Mouse (Mus musculus): Measurements from ENCODE around the gene Snx25. TPM values are rescaled to one million over a fixed set of nuclear protein-coding genes. Genes with fewer than 3 reads are reported as not detected.
"Not testable (repeated sequence)": the region's sequence is repeated elsewhere in the genome, so short reads cannot be mapped to it uniquely, and the experiment has no call there.

Gene Snx25
- total and polyA plus RNA-seq, 3 experiments, result 20.0 to 23.1 TPM; not detected in 1

GRCm38 (mm10) chr8:46122498-46122897 is 29.5 kb downstream of the Snx25 start:
- Histone ChIP-seq H3K27me3 (ENCODE audit: control insufficient read depth in 1 of 2, insufficient read depth in 2 of 2, low read length in 2 of 2) (no peaks in the 10 kb centered on the region), H3K79me2 (ENCODE audit: control insufficient read depth, insufficient read depth, low read length, poor library complexity) (no peaks in the 10 kb centered on the region), H3K27ac (ENCODE audit: control insufficient read depth, low read depth, low read length) (no peak overlapping the region), H3K4me3 (ENCODE audit: control insufficient read depth in 1 of 2, insufficient read depth in 1 of 2, low read depth in 2 of 2, low read length in 2 of 2) (no peak overlapping the region), H3K4me1 (ENCODE audit: control insufficient read depth in 1 of 2, insufficient read depth in 2 of 2, low read length in 2 of 2) (no peaks in the 10 kb centered on the region), H3K36me3 (ENCODE audit: control insufficient read depth in 1 of 2, insufficient read depth in 2 of 2, low read length in 2 of 2) (peaks cover 0 to 7% of the 10 kb centered on the region in 2 experiments; a peak in 2 of 4 replicates), H3K9ac (ENCODE audit: control insufficient read depth, low read depth, low read length, poor library complexity, severe bottlenecking) (no peak overlapping the region), H3K9me3 (replicated peaks; ENCODE audit: insufficient read depth, low read length) (no peaks in the 10 kb centered on the region)
- no peak for DNase-seq (ENCODE audit: low read depth, low spot score)
- TF ChIP-seq MAFK (IDR thresholded peaks at IDR 0.05; ENCODE audit: borderline replicate concordance, low read depth, low read length), result no peak
- no peak for TF ChIP-seq JUND (IDR thresholded peaks at IDR 0.05; ENCODE audit: low read depth, low read length)
- no peak for TF ChIP-seq EP300 (IDR thresholded peaks at IDR 0.05; ENCODE audit: low read depth in 1 of 2, low read length in 2 of 2)
- no peak for TF ChIP-seq SMC3 (IDR thresholded peaks at IDR 0.05; ENCODE audit: low read depth, low read length)

GRCm38 (mm10) chr8:46119176-46119575 is 32.8 kb downstream of the Snx25 start:
- no peak for TF ChIP-seq ZNF384 (IDR thresholded peaks at IDR 0.05; ENCODE audit: low read depth, low read length)
- TF ChIP-seq MXI1 (IDR thresholded peaks at IDR 0.05; ENCODE audit: low read depth, low read length), result no peak
- TF ChIP-seq POLR2A (IDR thresholded peaks at IDR 0.05; ENCODE audit: control insufficient read depth in 1 of 2, insufficient read depth in 1 of 2, low read depth in 1 of 2, low read length in 2 of 2, poor library complexity in 1 of 2), result no peak
- no peak for TF ChIP-seq MYB (IDR thresholded peaks at IDR 0.05; ENCODE audit: low read depth, low read length)
- no peak for TF ChIP-seq CHD2 (IDR thresholded peaks at IDR 0.05; ENCODE audit: low read length)
- TF ChIP-seq TCF12 (IDR thresholded peaks at IDR 0.05; ENCODE audit: low read depth, low read length), result no peak
- H3K9ac ChIP-seq (ENCODE audit: control insufficient read depth, low read depth, low read length, poor library complexity, severe bottlenecking), result no peak overlapping the region
- no peaks in the 10 kb centered on the region for H3K79me2 ChIP-seq (ENCODE audit: control insufficient read depth, insufficient read depth, low read length, poor library complexity)
- no peaks in the 10 kb centered on the region for H3K9me3 ChIP-seq (replicated peaks; ENCODE audit: insufficient read depth, low read length)
- no peak for DNase-seq (ENCODE audit: low read depth, low spot score)
- H3K36me3 ChIP-seq (ENCODE audit: control insufficient read depth in 1 of 2, insufficient read depth in 2 of 2, low read length in 2 of 2), result peaks cover 0 to 7% of the 10 kb centered on the region in 2 experiments; a peak in 2 of 4 replicates
- H3K27ac ChIP-seq (ENCODE audit: control insufficient read depth, low read depth, low read length), result no peak overlapping the region
- H3K4me3 ChIP-seq (ENCODE audit: control insufficient read depth in 1 of 2, insufficient read depth in 1 of 2, low read depth in 2 of 2, low read length in 2 of 2), result no peak overlapping the region
- no peaks in the 10 kb centered on the region for H3K27me3 ChIP-seq (ENCODE audit: control insufficient read depth in 1 of 2, insufficient read depth in 2 of 2, low read length in 2 of 2)
- H3K4me1 ChIP-seq (ENCODE audit: control insufficient read depth in 1 of 2, insufficient read depth in 2 of 2, low read length in 2 of 2), result no peaks in the 10 kb centered on the region

- Histone ChIP-seq H3K27me3 (ENCODE audit: control insufficient read depth in 1 of 2, insufficient read depth in 2 of 2, low read length in 2 of 2) (no peaks in the 10 kb centered on the region), H3K4me1 (ENCODE audit: control insufficient read depth in 1 of 2, insufficient read depth in 2 of 2, low read length in 2 of 2) (no peaks in the 10 kb centered on the region), H3K9ac (ENCODE audit: control insufficient read depth, low read depth, low read length, poor library complexity, severe bottlenecking) (no peak overlapping the region), H3K4me3 (ENCODE audit: control insufficient read depth in 1 of 2, insufficient read depth in 1 of 2, low read depth in 2 of 2, low read length in 2 of 2) (no peak overlapping the region), H3K27ac (ENCODE audit: control insufficient read depth, low read depth, low read length) (no peak overlapping the region), H3K79me2 (ENCODE audit: control insufficient read depth, insufficient read depth, low read length, poor library complexity) (no peaks in the 10 kb centered on the region), H3K9me3 (replicated peaks; ENCODE audit: insufficient read depth, low read length) (no peaks in the 10 kb centered on the region), H3K36me3 (ENCODE audit: control insufficient read depth in 1 of 2, insufficient read depth in 2 of 2, low read length in 2 of 2) (peaks cover 0 to 5% of the 10 kb centered on the region in 2 experiments; a peak in 2 of 4 replicates)
- TF ChIP-seq CHD1 (IDR thresholded peaks at IDR 0.05; ENCODE audit: low read depth, low read length) (no peak), USF2 (IDR thresholded peaks at IDR 0.05; ENCODE audit: borderline replicate concordance in 1 of 2, insufficient read depth in 1 of 2, low read depth in 1 of 2, low read length in 2 of 2) (no peak), USF1 (IDR thresholded peaks at IDR 0.05; ENCODE audit: low read depth, low read length) (no peak), POLR2AphosphoS2 (IDR thresholded peaks at IDR 0.05; ENCODE audit: low read length) (no peak), EP300 (IDR thresholded peaks at IDR 0.05; ENCODE audit: low read depth in 1 of 2, low read length in 2 of 2) (no peak), ZNF384 (IDR thresholded peaks at IDR 0.05; ENCODE audit: low read depth, low read length) (no peak), MYC (IDR thresholded peaks at IDR 0.05; ENCODE audit: low read depth, low read length) (no peak), ETS1 (IDR thresholded peaks at IDR 0.05; ENCODE audit: low read depth, low read length) (no peak), BHLHE40 (IDR thresholded peaks at IDR 0.05; ENCODE audit: borderline replicate concordance, low read depth, low read length) (no peak), NRF1 (IDR thresholded peaks at IDR 0.05; ENCODE audit: insufficient read depth, low read depth, low read length, poor library complexity, severe bottlenecking) (no peak)
- no peak for DNase-seq (ENCODE audit: low read depth, low spot score)
Observed at GRCm38 (mm10) chr8:46117172-46117571, 34.8 kb downstream of the Snx25 start.

- not testable (repeated sequence) for DNase-seq (ENCODE audit: low read depth, low spot score); H3K4me3 ChIP-seq (ENCODE audit: control insufficient read depth in 1 of 2, insufficient read depth in 1 of 2, low read depth in 2 of 2, low read length in 2 of 2); H3K9ac ChIP-seq (ENCODE audit: control insufficient read depth, low read depth, low read length, poor library complexity, severe bottlenecking); H3K27me3 ChIP-seq (ENCODE audit: control insufficient read depth in 1 of 2, insufficient read depth in 2 of 2, low read length in 2 of 2); H3K27ac ChIP-seq (ENCODE audit: control insufficient read depth, low read depth, low read length); H3K4me1 ChIP-seq (ENCODE audit: control insufficient read depth in 1 of 2, insufficient read depth in 2 of 2, low read length in 2 of 2); H3K79me2 ChIP-seq (ENCODE audit: control insufficient read depth, insufficient read depth, low read length, poor library complexity); H3K9me3 ChIP-seq (replicated peaks; ENCODE audit: insufficient read depth, low read length); H3K36me3 ChIP-seq (ENCODE audit: control insufficient read depth in 1 of 2, insufficient read depth in 2 of 2, low read length in 2 of 2)
Observed at GRCm38 (mm10) chr8:46113421-46114170, 38.4 kb downstream of the Snx25 start.

All from MEL (cell line).